Mouse (Mus musculus) embryonic fibroblast, embryonic 13.5 days (primary cell): ENCODE data around the gene Kbtbd12.

Experiments used
- CTCF ChIP-seq: IDR thresholded peaks from 2 replicates; pipeline ENCODE4 v1.5.1; 2011; ENCODE audit warnings: mild to moderate bottlenecking, control low read depth, low read length, moderate library complexity, borderline replicate concordance; ENCODE audit not compliant: insufficient read depth
- POLR2A ChIP-seq: IDR thresholded peaks from 2 replicates; pipeline ENCODE4 v1.6.1; 2011; ENCODE audit warnings: low read depth, mild to moderate bottlenecking, control low read depth, low read length, moderate library complexity

DNA sequence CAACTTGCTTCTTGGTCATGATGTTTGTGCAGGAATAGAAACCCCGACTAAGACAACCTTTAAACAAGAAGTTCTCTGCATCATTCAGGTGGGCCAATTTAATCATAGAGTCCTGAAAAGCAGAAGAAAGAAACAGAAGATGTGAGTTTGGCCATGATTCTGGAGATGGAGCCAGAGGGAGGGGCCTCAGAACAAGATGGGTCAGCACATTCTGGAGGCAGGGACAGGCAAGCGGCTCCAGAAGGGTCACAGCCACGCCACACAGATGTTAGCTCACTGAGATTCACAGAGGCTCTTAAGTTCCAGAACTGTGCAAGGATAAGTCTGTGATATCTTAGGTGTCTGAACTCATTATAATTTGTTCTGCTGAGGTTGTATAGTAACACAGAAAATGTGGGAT, 93.5 kb downstream of the Kbtbd12 start:
- no peak for TF ChIP-seq POLR2A
- no peak for TF ChIP-seq CTCF
